Mouse (Mus musculus) gastrocnemius, adult 8-10 months (tissue): ENCODE measurements around the gene Ephx4. TPM values are rescaled to one million over a fixed set of nuclear protein-coding genes. Genes with fewer than 3 reads are reported as not detected.
"Not testable (repeated sequence)": the region's sequence is repeated elsewhere in the genome, so short reads cannot be mapped to it uniquely, and the experiment has no call there.

ENCODE experiments used
- DNase-seq, 2 experiments: peaks; one replicate each; pipeline ENCODE4 v3.0.0; 2022; ENCODE audit warnings: low spot score in 2 of 2
- total RNA-seq, 4 experiments: library from RNA; stranded (reverse); gene quantifications; 2 replicates each; pipeline ENCODE4 v1.2.4; 2022

Gene Ephx4
- total RNA-seq = 1 to 10 TPM in 1 of 4 experiments, under 1 TPM in 3; 0.46 to 2.4 (median 0.65) TPM

GRCm38 (mm10) chr5:107402436-107402835 lies at the start of gene Ephx4:
TSS of gene Ephx4 (plus strand) at chr5:107402736.
- no peak for DNase-seq

GRCm38 (mm10) chr5:107353981-107354380 lies 48.6 kb upstream of the Ephx4 start:
- no peak for DNase-seq

GRCm38 (mm10) chr5:107355801-107356200 lies 46.7 kb upstream of the Ephx4 start:
- peak; percentile 27 to 51 for DNase-seq

GRCm38 (mm10) chr5:107357723-107358122 lies 44.8 kb upstream of the Ephx4 start:
- DNase-seq = no peak

- DNase-seq = peak; percentile 85 to 88
Observed at GRCm38 (mm10) chr5:107359395-107360053, 43.0 kb upstream of the Ephx4 start.

- DNase-seq = no peak
Observed at GRCm38 (mm10) chr5:107360054-107360730, 42.3 kb upstream of the Ephx4 start.

- DNase-seq = no peak
Observed at GRCm38 (mm10) chr5:107370040-107370439, 32.5 kb upstream of the Ephx4 start.

GRCm38 (mm10) chr5:107371335-107371734 lies 31.2 kb upstream of the Ephx4 start:
- no peak for DNase-seq

GRCm38 (mm10) chr5:107373256-107373655 lies 29.3 kb upstream of the Ephx4 start:
- DNase-seq = no peak

GRCm38 (mm10) chr5:107386448-107386847 lies 16.1 kb upstream of the Ephx4 start:
- not testable (repeated sequence) for DNase-seq

- DNase-seq = no peak
Observed at GRCm38 (mm10) chr5:107387788-107388187, 14.7 kb upstream of the Ephx4 start.

- DNase-seq = no peak
Observed at GRCm38 (mm10) chr5:107389373-107389772, 13.2 kb upstream of the Ephx4 start.

- DNase-seq = no peak
Observed at GRCm38 (mm10) chr5:107394437-107394836, 8.1 kb upstream of the Ephx4 start.

- no peak for DNase-seq
Observed at GRCm38 (mm10) chr5:107403011-107403946, 743 bp downstream of the Ephx4 start.

GRCm38 (mm10) chr5:107403947-107404684 lies 1.6 kb downstream of the Ephx4 start:
- DNase-seq = no peak

- no peak for DNase-seq
Observed at GRCm38 (mm10) chr5:107405361-107405760, 2.8 kb downstream of the Ephx4 start.

GRCm38 (mm10) chr5:107410305-107410704 lies 7.8 kb downstream of the Ephx4 start:
- DNase-seq = no peak

GRCm38 (mm10) chr5:107411326-107411725 lies 8.8 kb downstream of the Ephx4 start:
- DNase-seq = peak in 1 of 2 experiments; percentile 10

GRCm38 (mm10) chr5:107412285-107412684 lies 9.7 kb downstream of the Ephx4 start:
- no peak for DNase-seq

GRCm38 (mm10) chr5:107415098-107415497 lies 12.6 kb downstream of the Ephx4 start:
- no peak for DNase-seq

- DNase-seq = no peak
Observed at GRCm38 (mm10) chr5:107421676-107422075, 19.1 kb downstream of the Ephx4 start.
